Comparison of ENCODE assay signal across 8 mouse cellular contexts in the genomic region with DNA sequence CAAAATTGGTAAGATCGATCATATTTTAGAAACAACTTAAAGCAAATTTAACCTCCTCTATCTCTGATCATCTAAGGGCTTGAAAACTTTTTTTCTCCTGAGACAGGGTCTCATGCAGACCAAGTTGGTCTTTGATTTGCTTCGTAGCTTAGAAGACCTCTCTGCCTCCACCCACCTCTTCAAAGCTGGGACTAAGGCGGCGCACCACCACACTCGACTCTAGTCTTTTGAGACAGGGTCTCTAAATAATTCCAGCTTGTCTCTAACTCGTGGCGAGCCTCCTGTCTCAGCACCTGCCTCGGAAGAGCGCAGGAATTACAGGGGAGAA. TPM values are rescaled to one million over a fixed set of nuclear protein-coding genes. Genes with fewer than 3 reads are reported as not detected.
DNase-seq lines count a peak whose midpoint lies in the region; ATAC-seq and TF ChIP-seq lines count a peak whose summit lies in the region.

No protein-coding gene starts in this region.

- peak overlapping the region; percentile 74 for H3K4me3 ChIP-seq in kidney, embryonic 15.5 days (replicated peaks)
- peak overlapping the region; percentile 80 for H3K4me3 ChIP-seq in bone marrow macrophage, adult 2 months (ENCODE audit: insufficient read depth, low read length)
- peak overlapping the region; percentile 56 for H3K4me3 ChIP-seq in hindbrain, embryonic 13.5 days
- H3K4me3 ChIP-seq in midbrain, embryonic 12.5 days = peak overlapping the region; percentile 60

- ATAC-seq in kidney, embryonic 15.5 days (replicated peaks; ENCODE audit: low FRiP score) = peak; percentile 37
- ATAC-seq in hindbrain, embryonic 13.5 days (ENCODE audit: low FRiP score) = peak; percentile 67; the same call in 1 of the 2 replicates
- ATAC-seq in midbrain, embryonic 12.5 days (ENCODE audit: low FRiP score, low read depth) = no peak

- H3K4me2 ChIP-seq in kidney, embryonic 15.5 days = peak overlapping the region; percentile 66
- H3K4me2 ChIP-seq in hindbrain, embryonic 13.5 days = peak overlapping the region; percentile 61
- H3K4me2 ChIP-seq in midbrain, embryonic 12.5 days (replicated peaks) = peak overlapping the region; percentile 64

- 10% methylated on average over 9 of the region's 9 CpGs for WGBS in kidney, embryonic 15.5 days
- WGBS in hindbrain, embryonic 13.5 days = 10% methylated on average over 9 of the region's 9 CpGs
- 9% methylated on average over 9 of the region's 9 CpGs for whole genome bisulfite sequencing in midbrain, embryonic 12.5 days

- H3K9me3 ChIP-seq in kidney, embryonic 15.5 days (replicated peaks) = no peaks in the 10 kb centered on the region
- H3K9me3 ChIP-seq in hindbrain, embryonic 13.5 days = no peaks in the 10 kb centered on the region
- H3K9me3 ChIP-seq in midbrain, embryonic 12.5 days = no peaks in the 10 kb centered on the region

- DNase-seq in kidney, adult 9 months = no peak
- no peak for DNase-seq in gastrocnemius, adult 18-20 months (ENCODE audit: low spot score)
- DNase-seq in layer of hippocampus, adult 9-11 months = no peak
- DNase-seq in B cell, adult 2 months = no peak

- H3K27me3 ChIP-seq in kidney, embryonic 15.5 days = no peaks in the 10 kb centered on the region
- H3K27me3 ChIP-seq in hindbrain, embryonic 13.5 days = no peaks in the 10 kb centered on the region
- 0 out of 2 replicates have a peak, but pooled peaks cover 5% of the 10 kb centered on the region for H3K27me3 ChIP-seq in midbrain, embryonic 12.5 days

- peaks cover 14% of the 10 kb centered on the region for H3K4me1 ChIP-seq in kidney, embryonic 15.5 days
- peaks cover 19% of the 10 kb centered on the region for H3K4me1 ChIP-seq in bone marrow macrophage, adult 2 months (ENCODE audit: control insufficient read depth, insufficient read depth, low read length)
- H3K4me1 ChIP-seq in hindbrain, embryonic 13.5 days (replicated peaks) = peaks cover 20% of the 10 kb centered on the region
- peaks cover 21% of the 10 kb centered on the region for H3K4me1 ChIP-seq in midbrain, embryonic 12.5 days

- TF ChIP-seq CTCF in bone marrow macrophage, adult 2 months (IDR thresholded peaks at IDR 0.05; ENCODE audit: low read depth, low read length) = no peak

- TF ChIP-seq POLR2A in bone marrow macrophage, adult 2 months (IDR thresholded peaks at IDR 0.05; ENCODE audit: borderline replicate concordance, low read depth, low read length) = no peak

- peak overlapping the region; percentile 54 for H3K9ac ChIP-seq in kidney, embryonic 15.5 days
- peak overlapping the region; percentile 75 for H3K9ac ChIP-seq in hindbrain, embryonic 13.5 days
- peak overlapping the region; percentile 74 for H3K9ac ChIP-seq in midbrain, embryonic 12.5 days (replicated peaks)

- peaks cover 14% of the 10 kb centered on the region for H3K36me3 ChIP-seq in kidney, embryonic 15.5 days
- no peaks in the 10 kb centered on the region for H3K36me3 ChIP-seq in hindbrain, embryonic 13.5 days
- peaks cover 5% of the 10 kb centered on the region; the same call in 1 of the 2 replicates for H3K36me3 ChIP-seq in midbrain, embryonic 12.5 days

- H3K27ac ChIP-seq in kidney, embryonic 15.5 days = peak overlapping the region; percentile 96
- H3K27ac ChIP-seq in bone marrow macrophage, adult 2 months (ENCODE audit: insufficient read depth, low read depth, low read length) = peak overlapping the region; percentile 89
- peak overlapping the region; percentile 94 for H3K27ac ChIP-seq in hindbrain, embryonic 13.5 days
- peak overlapping the region; percentile 91 for H3K27ac ChIP-seq in midbrain, embryonic 12.5 days (replicated peaks)

RNA-seq across cellular contexts. Expression of gene Stil, which starts 0.6 kb away (rescaled TPM):
- polyA plus RNA-seq in kidney, embryonic 15.5 days (2015; fragmentation: Nextera tagmentation; extraction: Ambion mirVana) = 12.5 and 13.1 TPM in 2 replicates
- polyA plus RNA-seq in bone marrow macrophage, adult 2 months (2012; ENCODE audit: insufficient read depth, insufficient read length, missing spikeins) = 8.1 and 9.5 TPM in 2 replicates
- polyA plus RNA-seq in hindbrain, embryonic 13.5 days (2015; fragmentation: Nextera tagmentation; extraction: Ambion mirVana) = 3.1 and 3.5 TPM in 2 replicates
- 15.7 and 16.4 TPM in 2 replicates for polyA plus RNA-seq in midbrain, embryonic 12.5 days (2016; fragmentation: Nextera tagmentation; extraction: Ambion mirVana)
- total RNA-seq in gastrocnemius, adult 18-20 months (2021) = not detected

RNA-seq across cellular contexts. Expression of gene Cmpk1, which starts 12.4 kb away (rescaled TPM):
- polyA plus RNA-seq in kidney, embryonic 15.5 days (2015; fragmentation: Nextera tagmentation; extraction: Ambion mirVana) = 91.9 and 101 TPM in 2 replicates
- polyA plus RNA-seq in bone marrow macrophage, adult 2 months (2012; ENCODE audit: insufficient read depth, insufficient read length, missing spikeins) = 143 and 149 TPM in 2 replicates
- 186 and 191 TPM in 2 replicates for polyA plus RNA-seq in hindbrain, embryonic 13.5 days (2015; fragmentation: Nextera tagmentation; extraction: Ambion mirVana)
- polyA plus RNA-seq in midbrain, embryonic 12.5 days (2016; fragmentation: Nextera tagmentation; extraction: Ambion mirVana) = 134 and 139 TPM in 2 replicates
- total RNA-seq in gastrocnemius, adult 18-20 months (2021) = 10 to 100 TPM; 16.9 to 17.1 TPM

RNA-seq across cellular contexts. Expression of gene Tal1, which starts 56.8 kb away (rescaled TPM):
- polyA plus RNA-seq in kidney, embryonic 15.5 days (2015; fragmentation: Nextera tagmentation; extraction: Ambion mirVana) = 1.1 and 1.4 TPM in 2 replicates
- 4.1 and 4.4 TPM in 2 replicates for polyA plus RNA-seq in bone marrow macrophage, adult 2 months (2012; ENCODE audit: insufficient read depth, insufficient read length, missing spikeins)
- 3.8 and 6.7 TPM in 2 replicates for polyA plus RNA-seq in hindbrain, embryonic 13.5 days (2015; fragmentation: Nextera tagmentation; extraction: Ambion mirVana)
- 9.6 and 9.8 TPM in 2 replicates for polyA plus RNA-seq in midbrain, embryonic 12.5 days (2016; fragmentation: Nextera tagmentation; extraction: Ambion mirVana)
- total RNA-seq in gastrocnemius, adult 18-20 months (2021) = 1 to 10 TPM in 1 of 2 experiments, under 1 TPM in 1; 0.93 to 1.0 TPM
